Mouse (Mus musculus) spleen, adult 18-20 months (tissue): ENCODE data around the gene Cdc20.

Experiments
- DNase-seq, 2 experiments: peaks; one replicate each; pipeline ENCODE4 v3.0.0; 2022; ENCODE audit warnings: mixed read lengths in 2 of 2

The Cdc20 gene

GRCm38 (mm10) chr4:118436820-118437603 lies at the start of gene Cdc20:
Gene Cdc20 (minus strand): TSS chr4:118437352.
- peak; percentile 74 to 78 for DNase-seq

DNA sequence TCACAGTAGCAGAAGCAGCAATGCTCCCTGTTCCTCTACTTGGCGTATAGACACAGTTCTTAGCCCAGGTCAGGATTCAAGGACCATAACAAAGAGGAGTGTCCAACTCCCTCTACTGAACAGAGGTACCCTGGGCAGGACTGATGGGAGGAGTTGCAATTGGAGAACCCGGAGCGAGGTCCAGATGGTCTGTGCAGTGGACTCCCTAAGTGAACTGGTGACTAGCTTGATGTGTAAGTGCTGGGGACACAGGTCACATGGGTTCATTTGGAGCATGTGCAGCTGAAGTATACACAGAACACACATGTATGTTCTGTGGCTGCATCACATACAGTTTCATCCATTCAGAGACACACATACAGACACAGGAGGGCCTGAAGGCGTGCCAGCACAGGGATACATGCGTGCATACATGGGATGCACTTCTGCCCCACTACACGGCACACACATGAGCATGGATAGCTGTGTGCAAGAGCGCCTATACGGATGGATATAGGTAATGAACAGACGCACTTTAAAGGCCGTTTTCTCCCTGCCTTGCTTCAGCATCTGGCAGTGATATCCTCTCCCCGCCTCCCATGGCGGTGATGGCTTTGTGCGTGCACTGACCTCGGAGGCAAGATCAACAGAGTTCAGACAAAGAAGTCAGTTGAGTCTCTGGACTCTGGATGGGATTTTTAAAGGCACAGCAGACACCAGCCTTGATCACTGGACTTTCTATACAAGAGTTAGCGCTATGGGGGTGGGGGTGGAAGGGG lies 39.8 kb upstream of the Cdc20 start:
- no peak for DNase-seq

DNA sequence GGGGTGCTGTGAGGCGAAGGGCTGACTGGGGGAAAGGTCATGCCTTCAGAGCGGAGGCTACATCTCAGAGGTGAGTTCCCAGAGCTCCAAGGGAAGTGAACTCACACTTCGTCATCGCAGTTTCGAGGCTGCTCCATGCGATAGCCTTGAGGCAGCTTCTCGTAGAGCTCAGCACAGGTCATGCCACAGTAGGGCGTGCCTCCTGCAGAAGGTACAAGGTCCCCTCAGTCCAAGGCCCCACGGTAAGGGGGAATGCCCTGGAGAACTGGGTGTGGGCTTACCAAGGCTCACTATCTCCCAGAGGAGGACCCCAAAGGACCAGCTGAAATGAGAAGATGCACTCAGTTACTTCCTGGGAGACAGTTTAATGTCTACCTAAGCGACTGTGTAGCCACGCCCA lies 35.5 kb upstream of the Cdc20 start:
- no peak for DNase-seq

DNA sequence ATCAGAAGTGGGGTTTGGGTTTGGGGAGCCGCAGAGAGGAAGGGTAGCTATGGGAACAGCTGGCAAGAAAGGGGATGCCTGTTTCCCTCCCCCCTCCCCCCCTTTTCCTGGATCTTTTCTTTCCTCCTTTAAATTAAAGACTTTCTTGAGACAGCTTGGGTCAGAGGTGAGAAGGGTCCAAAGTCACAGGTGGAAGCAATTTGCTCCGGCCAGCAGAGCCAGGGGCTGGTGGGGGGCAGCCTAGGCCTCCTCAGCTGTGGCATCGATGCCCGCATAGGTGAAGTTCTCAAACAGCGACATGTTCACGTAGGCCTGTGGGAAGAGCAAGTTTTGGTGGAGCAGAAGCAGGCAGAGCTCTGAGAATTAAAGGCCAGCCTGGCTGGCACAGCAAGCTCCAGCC lies 34.1 kb upstream of the Cdc20 start:
- DNase-seq: no peak

GRCm38 (mm10) chr4:118465697-118466163 lies 28.6 kb upstream of the Cdc20 start:
- DNase-seq: no peak

DNA sequence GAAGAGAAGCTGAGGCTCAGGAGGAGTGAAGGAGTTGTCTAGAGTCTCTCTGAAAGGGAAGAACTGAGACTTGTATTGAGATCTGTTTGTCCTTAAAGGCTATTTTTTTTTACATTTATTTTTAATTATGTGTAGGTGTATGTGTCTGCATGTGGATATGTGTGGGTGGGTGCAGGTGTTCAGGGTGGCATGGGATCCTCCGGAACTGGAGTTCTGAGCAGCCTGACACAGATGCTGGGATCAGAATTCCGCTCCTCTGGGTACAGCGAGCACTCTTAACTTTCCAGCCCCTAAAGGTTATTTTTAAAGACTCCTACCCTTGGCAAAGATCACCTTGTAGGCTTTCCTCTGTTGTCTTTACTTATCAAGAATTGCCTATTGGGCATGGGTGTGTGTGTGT lies 27.8 kb upstream of the Cdc20 start:
- DNase-seq: no peak

GRCm38 (mm10) chr4:118457345-118457975 lies 20.3 kb upstream of the Cdc20 start, which contains the start of gene Mpl:
Gene Mpl (minus strand): TSS chr4:118457513.
- no peak for DNase-seq

GRCm38 (mm10) chr4:118446415-118447153 lies 9.4 kb upstream of the Cdc20 start:
- no peak for DNase-seq

DNA sequence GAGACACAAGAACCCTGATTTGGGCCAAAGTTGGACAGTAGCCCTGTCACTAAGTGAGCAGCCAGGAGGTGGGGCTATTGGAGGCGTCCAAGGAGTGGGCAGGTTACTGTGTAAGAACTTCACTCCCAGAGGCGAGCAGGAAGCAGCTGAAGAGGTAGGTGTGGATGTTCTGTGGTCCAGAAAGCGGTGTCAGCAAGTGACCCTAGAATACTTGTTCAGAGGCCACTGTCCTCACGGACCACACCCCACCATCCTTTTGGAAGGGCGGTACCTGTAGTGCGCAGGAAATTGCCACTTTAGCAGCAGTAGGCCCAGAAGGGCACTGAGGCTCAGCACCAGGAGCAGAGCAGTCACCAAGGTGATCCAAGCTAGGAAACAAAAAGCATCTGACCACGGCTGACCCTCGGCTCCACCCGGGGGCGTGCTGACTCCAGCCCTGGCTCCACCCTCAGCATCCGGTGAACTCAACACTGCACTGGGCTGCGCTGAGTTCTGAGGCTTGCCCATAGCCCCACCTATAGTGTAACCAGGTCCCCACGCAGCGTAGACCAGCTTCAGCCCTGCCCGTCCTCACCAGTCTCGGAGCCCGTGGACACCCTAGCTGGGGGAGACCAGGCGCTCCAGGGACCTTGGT lies 8.7 kb upstream of the Cdc20 start:
- no peak for DNase-seq

GRCm38 (mm10) chr4:118445088-118445487 lies 7.9 kb upstream of the Cdc20 start:
- no peak for DNase-seq

DNA sequence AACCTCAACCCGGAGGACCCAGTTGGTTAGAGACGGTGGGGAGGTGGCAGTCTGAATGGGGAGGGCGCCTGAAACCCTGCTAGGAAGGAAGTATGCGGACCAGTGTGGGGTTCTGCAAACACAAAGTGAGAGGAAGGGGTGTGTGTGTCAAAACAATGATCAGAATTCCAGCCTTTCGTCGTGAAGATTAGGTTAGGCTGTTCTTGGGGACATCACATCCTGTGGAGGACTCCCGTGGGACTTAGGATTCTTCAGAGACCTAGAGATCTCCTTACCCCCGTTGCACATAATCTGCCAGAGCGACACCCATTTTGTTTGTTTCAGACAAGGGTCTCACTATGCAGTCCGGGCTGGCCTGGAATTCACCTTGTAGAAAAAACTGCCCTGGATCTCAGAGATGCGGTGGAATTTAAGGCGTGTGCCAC lies 689 bp upstream of the Cdc20 start:
- peak in 1 of 2 experiments; percentile 21 for DNase-seq

DNA sequence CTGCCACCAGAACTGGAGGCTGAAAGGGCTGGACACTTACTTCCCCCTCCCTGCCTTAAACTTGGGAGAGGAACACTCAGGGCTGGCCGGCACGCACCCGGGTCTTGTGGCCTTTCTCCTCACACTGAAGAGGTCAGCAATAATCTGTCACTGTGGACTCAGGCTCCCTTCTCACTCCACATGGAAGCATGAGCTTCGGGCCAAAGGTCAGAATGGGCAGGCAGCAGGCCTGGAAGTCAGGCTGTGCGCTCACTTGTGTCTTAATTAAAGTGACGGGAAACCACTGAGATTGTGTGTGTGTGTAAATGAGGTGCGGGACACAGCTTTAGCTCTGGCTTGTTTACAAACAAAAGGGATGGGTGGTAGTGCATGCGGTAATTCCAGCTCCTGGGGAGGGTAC lies 4.8 kb downstream of the Cdc20 start:
- DNase-seq: no peak

GRCm38 (mm10) chr4:118429215-118429895 lies 7.8 kb downstream of the Cdc20 start:
- no peak for DNase-seq

GRCm38 (mm10) chr4:118428531-118429214 lies 8.5 kb downstream of the Cdc20 start:
- no peak for DNase-seq

- peak; percentile 81 to 85 for DNase-seq
These were observed 9.2 kb downstream of the Cdc20 start, which contains the start of gene Elovl1 for GRCm38 (mm10) chr4:118427768-118428451. Gene Elovl1 (plus strand): TSS chr4:118428093.

DNA sequence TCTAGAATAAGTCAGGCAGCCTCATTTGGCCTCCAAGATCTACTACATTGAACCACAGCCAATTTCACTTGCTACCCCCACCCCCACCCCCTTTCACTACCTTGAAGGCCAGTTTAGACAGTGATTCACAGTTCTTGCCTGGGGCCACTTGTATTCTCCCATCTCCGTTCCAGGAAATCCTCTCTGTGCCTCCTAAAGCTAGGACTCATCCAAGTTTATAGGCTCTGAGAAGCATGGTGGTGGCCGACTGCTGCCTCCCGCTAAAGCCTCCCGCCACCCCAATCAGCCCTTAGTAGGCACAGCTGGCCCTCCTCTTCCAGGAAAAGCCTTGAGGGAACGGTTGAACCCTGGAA lies 9.8 kb downstream of the Cdc20 start:
- DNase-seq: no peak

- DNase-seq: no peak
These were observed 11.8 kb downstream of the Cdc20 start for GRCm38 (mm10) chr4:118425374-118425773.

DNA sequence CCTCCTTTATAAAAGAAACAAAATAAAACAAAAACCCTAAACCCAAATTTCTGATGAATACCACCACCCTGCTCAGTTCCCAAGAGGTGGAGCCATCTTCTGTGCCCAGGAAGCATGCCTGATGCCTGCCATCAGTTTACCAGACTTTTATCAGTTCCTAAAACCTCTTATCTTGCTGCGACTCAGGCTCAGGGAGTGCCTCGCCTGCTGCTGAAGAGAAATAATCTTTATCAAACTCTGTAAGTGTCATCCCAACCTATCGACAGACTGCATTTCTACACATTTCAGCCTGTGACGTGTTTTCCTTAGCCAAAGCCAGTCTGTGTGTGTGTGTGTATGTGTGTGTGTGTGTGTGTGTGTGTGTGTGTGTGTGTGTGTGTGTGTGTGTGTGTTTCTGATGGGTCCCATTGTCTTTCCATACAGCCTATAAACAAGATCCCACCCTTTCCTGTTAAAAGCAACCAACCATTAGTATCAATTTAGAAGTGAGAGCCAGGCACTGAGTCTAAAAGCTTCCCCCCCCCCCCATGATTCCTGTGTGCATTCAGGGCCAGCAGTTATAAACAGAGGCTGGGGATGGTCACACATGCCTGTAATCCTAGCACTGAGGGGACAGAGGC lies 12.5 kb downstream of the Cdc20 start:
- no peak for DNase-seq

GRCm38 (mm10) chr4:118421384-118421783 lies 15.8 kb downstream of the Cdc20 start:
- no peak for DNase-seq
